In the genomic region with DNA sequence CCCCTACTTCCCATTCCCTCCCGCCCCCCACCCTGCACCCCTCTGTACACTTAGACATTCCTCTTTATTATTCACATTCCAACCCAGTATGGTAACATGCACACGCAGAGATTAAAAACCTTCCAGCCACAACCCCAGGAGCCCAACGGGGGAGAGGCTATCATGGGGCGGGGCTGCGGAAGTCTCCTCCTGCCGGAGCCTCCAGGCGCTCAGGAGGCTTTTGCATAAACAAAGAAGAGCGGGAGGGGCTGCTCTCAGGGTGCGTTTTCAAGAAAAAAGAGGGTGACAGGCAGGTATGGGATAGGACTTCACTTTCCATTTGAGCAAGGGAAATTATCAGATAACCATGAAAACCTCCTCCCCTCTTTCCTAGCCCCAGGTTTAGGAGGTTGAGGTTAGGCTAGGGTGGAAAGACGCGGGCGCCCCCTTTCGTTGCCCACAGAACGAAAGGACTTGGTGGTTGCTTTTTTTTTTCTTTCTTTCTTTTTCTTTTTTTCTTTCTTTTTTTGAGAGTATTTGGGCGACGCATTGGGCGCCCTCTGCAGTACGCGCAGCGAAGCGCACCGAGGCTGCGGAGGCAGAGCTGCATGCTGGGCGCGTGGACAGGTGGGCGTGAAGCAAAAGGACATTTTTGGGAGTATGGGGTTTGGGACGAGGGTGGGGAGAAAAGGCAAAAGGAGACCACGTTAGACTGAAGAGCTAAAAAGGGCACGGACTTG, we compare ENCODE assay signal across 8 mouse cellular contexts. TPM values are rescaled to one million over a fixed set of nuclear protein-coding genes. Genes with fewer than 3 reads are reported as not detected.
A peak's percentile ranks its signal among the peaks of the same experiment; 100 is the strongest.
DNase-seq lines count a peak whose midpoint lies in the region; ATAC-seq and TF ChIP-seq lines count a peak whose summit lies in the region.

No protein-coding gene starts in this region.

- WGBS in forebrain, embryonic 10.5 days: under 1% methylated on average over 29 of the region's 29 CpGs
- WGBS in large intestine, adult 2 months: 4% methylated on average over 29 of the region's 29 CpGs
- WGBS in lung, embryonic 16.5 days: 4% methylated on average over 29 of the region's 29 CpGs
- 3% methylated on average over 29 of the region's 29 CpGs for WGBS in olfactory bulb, adult 2 months

- peak; percentile 84 for DNase-seq in ES-CJ7 (ENCODE audit: low read depth, low spot score)
- DNase-seq in brain, embryonic 14.5 days (ENCODE audit: low read depth): peak; percentile 73
- peak; percentile 56 for DNase-seq in forebrain, embryonic 10.5 days (ENCODE audit: extremely low spot score, low spot score)
- DNase-seq in heart, postnatal 36 days: peak; percentile 67 to 75
- peak; percentile 11 for DNase-seq in large intestine, adult 2 months (ENCODE audit: low read depth, low spot score)
- peak; percentile 82 for DNase-seq in thymus, postnatal 4 days

- peaks cover 24% of the 10 kb centered on the region for H3K4me1 ChIP-seq in forebrain, embryonic 10.5 days
- H3K4me1 ChIP-seq in lung, embryonic 16.5 days (replicated peaks; ENCODE audit: control insufficient read depth, insufficient read depth, low read length): peaks cover 27% of the 10 kb centered on the region
- H3K4me1 ChIP-seq in olfactory bulb, adult 2 months (ENCODE audit: control insufficient read depth, insufficient read depth, low read length): peaks cover 12% of the 10 kb centered on the region

- H3K36me3 ChIP-seq in forebrain, embryonic 10.5 days (replicated peaks): no peaks in the 10 kb centered on the region
- no peaks in the 10 kb centered on the region for H3K36me3 ChIP-seq in lung, embryonic 16.5 days (ENCODE audit: control insufficient read depth, insufficient read depth, low read length)

- H3K9me3 ChIP-seq in forebrain, embryonic 10.5 days: no peaks in the 10 kb centered on the region
- no peaks in the 10 kb centered on the region for H3K9me3 ChIP-seq in lung, embryonic 16.5 days (ENCODE audit: control insufficient read depth, low read length)

- intact Hi-C loops in heart, postnatal 36 days (cut with DNase I): loop anchor here (1.0 to 2.0 kb wide), 3 partner anchors 14 to 82 kb away; a partner anchor contains a TSS

- peak; percentile 73 for TF ChIP-seq CTCF in brain, embryonic 14.5 days (IDR thresholded peaks at IDR 0.05; ENCODE audit: borderline replicate concordance, extremely low read depth, insufficient read depth, insufficient read length)
- peak; percentile 73 for TF ChIP-seq CTCF in olfactory bulb, adult 2 months (IDR thresholded peaks at IDR 0.05; ENCODE audit: insufficient read depth, low read depth, low read length)

- no peak for TF ChIP-seq POLR2A in brain, embryonic 14.5 days (IDR thresholded peaks at IDR 0.05; ENCODE audit: borderline replicate concordance, extremely low read depth, insufficient read depth, insufficient read length, poor library complexity, severe bottlenecking)
- no peak for TF ChIP-seq POLR2A in olfactory bulb, adult 2 months (IDR thresholded peaks at IDR 0.05; ENCODE audit: insufficient read depth, low read depth, low read length)

- H3K4me2 ChIP-seq in lung, embryonic 16.5 days (ENCODE audit: low read depth, low read length): peak overlapping the region; percentile 67

- peak overlapping the region; percentile 58 for H3K9ac ChIP-seq in lung, embryonic 16.5 days (ENCODE audit: low read length)

- H3K4me3 ChIP-seq in forebrain, embryonic 10.5 days: peak overlapping the region; percentile 45
- H3K4me3 ChIP-seq in lung, embryonic 16.5 days (ENCODE audit: low read length): peak overlapping the region; percentile 50
- peak overlapping the region; percentile 27 for H3K4me3 ChIP-seq in olfactory bulb, adult 2 months (ENCODE audit: insufficient read depth, low read depth, low read length)

- peaks cover 100% of the 10 kb centered on the region for H3K27me3 ChIP-seq in forebrain, embryonic 10.5 days (ENCODE audit: poor library complexity, severe bottlenecking)
- no peaks in the 10 kb centered on the region; the same call in 1 of the 2 replicates for H3K27me3 ChIP-seq in lung, embryonic 16.5 days (ENCODE audit: control insufficient read depth, insufficient read depth, low read depth, low read length)

- peak; percentile 73 for ATAC-seq in lung, embryonic 16.5 days (ENCODE audit: low read depth)

- H3K27ac ChIP-seq in forebrain, embryonic 10.5 days: 0 out of 2 replicates have a peak overlapping the region, but pooled peaks have one; percentile 30
- H3K27ac ChIP-seq in lung, embryonic 16.5 days (ENCODE audit: low read length): peak overlapping the region; percentile 45
- no peak overlapping the region for H3K27ac ChIP-seq in olfactory bulb, adult 2 months (ENCODE audit: insufficient read depth, low read depth, low read length)

RNA-seq across cellular contexts. Expression of a gene that starts 5.6 kb away (rescaled TPM):
- 2.9 and 4.3 TPM in 2 replicates for polyA plus RNA-seq in brain, embryonic 14.5 days (2012; rRNA removed)
- 0.29 and 0.47 TPM in 2 replicates for polyA plus RNA-seq in forebrain, embryonic 10.5 days (2016; fragmentation: Nextera tagmentation; extraction: Ambion mirVana)
- total RNA-seq in heart, postnatal 36 days (2021): 1 to 10 TPM; 4.0 to 4.7 TPM
- 2.3 and 2.6 TPM in 2 replicates for polyA plus RNA-seq in large intestine, adult 2 months (2012; rRNA removed)
- polyA plus RNA-seq in lung, embryonic 16.5 days (2015; fragmentation: Nextera tagmentation; extraction: Ambion mirVana): 40.2 and 46.8 TPM in 2 replicates
- polyA plus RNA-seq in olfactory bulb, adult 2 months (2012; ENCODE audit: insufficient read depth, insufficient read length, low replicate concordance, missing spikeins): not detected in 2 replicates

RNA-seq across cellular contexts. Expression of a gene that starts 8.1 kb away (rescaled TPM):
- polyA plus RNA-seq in brain, embryonic 14.5 days (2012; rRNA removed): 9.2 and 12.3 TPM in 2 replicates
- 1.7 and 1.8 TPM in 2 replicates for polyA plus RNA-seq in forebrain, embryonic 10.5 days (2016; fragmentation: Nextera tagmentation; extraction: Ambion mirVana)
- 1 to 10 TPM; 4.5 to 6.1 TPM for total RNA-seq in heart, postnatal 36 days (2021)
- 2.9 TPM in 2 replicates for polyA plus RNA-seq in large intestine, adult 2 months (2012; rRNA removed)
- polyA plus RNA-seq in lung, embryonic 16.5 days (2015; fragmentation: Nextera tagmentation; extraction: Ambion mirVana): 4.7 and 9.0 TPM in 2 replicates
- 523 TPM in 1 of 2 replicates, not detected in the other for polyA plus RNA-seq in olfactory bulb, adult 2 months (2012; ENCODE audit: insufficient read depth, insufficient read length, low replicate concordance, missing spikeins)

RNA-seq across cellular contexts. Expression of a gene that starts 10.9 kb away (rescaled TPM):
- 5.7 and 7.8 TPM in 2 replicates for polyA plus RNA-seq in brain, embryonic 14.5 days (2012; rRNA removed)
- polyA plus RNA-seq in forebrain, embryonic 10.5 days (2016; fragmentation: Nextera tagmentation; extraction: Ambion mirVana): 5.6 and 6.5 TPM in 2 replicates
- total RNA-seq in heart, postnatal 36 days (2021): 1 to 10 TPM; 9.6 to 9.7 TPM
- 7.7 and 15.0 TPM in 2 replicates for polyA plus RNA-seq in large intestine, adult 2 months (2012; rRNA removed)
- 14.9 and 15.3 TPM in 2 replicates for polyA plus RNA-seq in lung, embryonic 16.5 days (2015; fragmentation: Nextera tagmentation; extraction: Ambion mirVana)
- polyA plus RNA-seq in olfactory bulb, adult 2 months (2012; ENCODE audit: insufficient read depth, insufficient read length, low replicate concordance, missing spikeins): not detected in 2 replicates

RNA-seq across cellular contexts. Expression of a gene that starts 16.7 kb away (rescaled TPM):
- 32.6 and 34.7 TPM in 2 replicates for polyA plus RNA-seq in brain, embryonic 14.5 days (2012; rRNA removed)
- 26.9 and 27.0 TPM in 2 replicates for polyA plus RNA-seq in forebrain, embryonic 10.5 days (2016; fragmentation: Nextera tagmentation; extraction: Ambion mirVana)
- total RNA-seq in heart, postnatal 36 days (2021): 10 to 100 TPM; 66.9 to 79.2 TPM
- 15.3 and 18.6 TPM in 2 replicates for polyA plus RNA-seq in large intestine, adult 2 months (2012; rRNA removed)
- polyA plus RNA-seq in lung, embryonic 16.5 days (2015; fragmentation: Nextera tagmentation; extraction: Ambion mirVana): 184 and 194 TPM in 2 replicates
- not detected in 2 replicates for polyA plus RNA-seq in olfactory bulb, adult 2 months (2012; ENCODE audit: insufficient read depth, insufficient read length, low replicate concordance, missing spikeins)

RNA-seq across cellular contexts. Expression of a gene that starts 55.5 kb away (rescaled TPM):
- polyA plus RNA-seq in brain, embryonic 14.5 days (2012; rRNA removed): 65.0 and 72.6 TPM in 2 replicates
- 34.4 and 35.4 TPM in 2 replicates for polyA plus RNA-seq in forebrain, embryonic 10.5 days (2016; fragmentation: Nextera tagmentation; extraction: Ambion mirVana)
- total RNA-seq in heart, postnatal 36 days (2021): 1 to 10 TPM; 6.7 to 6.9 TPM
- 6.3 and 11.2 TPM in 2 replicates for polyA plus RNA-seq in large intestine, adult 2 months (2012; rRNA removed)
- polyA plus RNA-seq in lung, embryonic 16.5 days (2015; fragmentation: Nextera tagmentation; extraction: Ambion mirVana): 22.0 and 25.0 TPM in 2 replicates
- not detected in 2 replicates for polyA plus RNA-seq in olfactory bulb, adult 2 months (2012; ENCODE audit: insufficient read depth, insufficient read length, low replicate concordance, missing spikeins)

Comparison
In these comparisons a context has a peak if more than half of its experiments do, and no peak if none do; other contexts are left out.
1. DNase-seq: peak in every context shown above with its lines; median percentile 84 in ES-CJ7; 82 in thymus, postnatal 4 days; 73 in brain, embryonic 14.5 days; 71 in heart, postnatal 36 days; 56 in forebrain, embryonic 10.5 days; 11 in large intestine, adult 2 months.